ENCODE assay signal across 10 mouse cellular contexts in the genomic region with DNA sequence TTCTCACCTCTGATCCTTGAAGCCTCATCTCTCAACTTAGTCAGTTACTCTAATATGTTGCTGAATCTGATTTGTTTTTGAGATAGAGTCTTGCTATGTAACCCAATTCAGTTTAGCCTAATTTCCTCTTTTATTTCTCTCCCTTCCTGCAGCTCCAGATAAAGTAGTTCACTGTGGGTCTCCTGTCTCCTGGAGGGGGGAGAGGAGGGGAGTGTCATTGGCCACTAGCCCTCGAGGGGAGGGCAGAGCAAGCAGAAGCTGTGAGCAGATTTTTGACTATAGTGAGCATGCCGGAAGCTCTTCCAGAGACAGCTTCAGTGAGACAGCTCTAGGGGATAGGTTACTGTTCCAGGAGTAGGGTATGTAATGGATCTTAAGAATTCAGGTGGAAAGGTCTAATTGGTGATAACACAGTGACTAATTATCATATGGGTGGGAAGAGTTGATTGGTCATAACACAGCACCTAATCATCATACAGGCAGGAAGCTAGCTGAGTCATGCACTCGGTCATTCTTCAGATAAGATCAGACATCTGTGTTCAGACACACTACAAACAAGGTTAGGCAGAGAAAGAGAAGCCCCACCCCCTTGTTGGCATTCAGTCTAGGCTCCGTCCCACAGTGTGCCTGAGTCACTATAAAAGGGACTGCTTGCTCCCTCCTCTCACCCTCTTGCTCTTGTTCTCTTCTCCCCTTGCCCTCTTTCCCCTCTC. TPM values are rescaled to one million over a fixed set of nuclear protein-coding genes. Genes with fewer than 3 reads are reported as not detected.
A peak's percentile ranks its signal among the peaks of the same experiment; 100 is the strongest.
DNase-seq lines count a peak whose midpoint lies in the region; ATAC-seq and TF ChIP-seq lines count a peak whose summit lies in the region.
"Had no signal": no experiment of that assay in that cellular context is flagged by ENCODE, and none has a peak within 500 bp of the region (broad histone marks: within the 10 kb centered on the region; RNA-seq: fewer than 3 reads in every experiment).

No protein-coding gene starts in this region.

- ATAC-seq in common myeloid progenitor, adult 5-6 weeks (replicated peaks; ENCODE audit: low read depth, poor library complexity, severe bottlenecking): peak; percentile 96
- peak; percentile 83 for ATAC-seq in intestine, postnatal 0 days

- no peak for TF ChIP-seq CTCF in intestine, postnatal 0 days (IDR thresholded peaks at IDR 0.05; ENCODE audit: low read depth)
- no peak for TF ChIP-seq CTCF in cerebellum, adult 2 months (IDR thresholded peaks at IDR 0.05; ENCODE audit: borderline replicate concordance, insufficient read depth, low read depth, low read length)

- H3K4me2 ChIP-seq in intestine, postnatal 0 days (replicated peaks; ENCODE audit: low read depth): no peak overlapping the region

- no peak overlapping the region for H3K4me3 ChIP-seq in intestine, postnatal 0 days (ENCODE audit: low read depth, low read length)
- no peak overlapping the region for H3K4me3 ChIP-seq in cerebellum, adult 2 months (replicated peaks; ENCODE audit: insufficient read depth, low read depth, low read length)

- no peaks in the 10 kb centered on the region for H3K36me3 ChIP-seq in intestine, postnatal 0 days (ENCODE audit: control insufficient read depth, insufficient read depth)

- no peak overlapping the region for H3K27ac ChIP-seq in intestine, postnatal 0 days (ENCODE audit: low read depth, low read length)
- H3K27ac ChIP-seq in cerebellum, adult 2 months (ENCODE audit: insufficient read depth, low read length): no peak overlapping the region

- 16% methylated on average over 4 of the region's 4 CpGs for WGBS in intestine, postnatal 0 days
- 25% methylated on average over 4 of the region's 4 CpGs for WGBS in cerebellum, adult 2 months

- no peaks in the 10 kb centered on the region for H3K4me1 ChIP-seq in intestine, postnatal 0 days (replicated peaks; ENCODE audit: control insufficient read depth, insufficient read depth, low read length)
- H3K4me1 ChIP-seq in cerebellum, adult 2 months (ENCODE audit: control insufficient read depth, insufficient read depth, low read length): no peaks in the 10 kb centered on the region

- TF ChIP-seq POLR2A in cerebellum, adult 2 months (IDR thresholded peaks at IDR 0.05; ENCODE audit: borderline replicate concordance, insufficient read depth, low read length): no peak

- H3K9me3 ChIP-seq in intestine, postnatal 0 days (ENCODE audit: control insufficient read depth): no peaks in the 10 kb centered on the region

- H3K9ac ChIP-seq in intestine, postnatal 0 days (ENCODE audit: low read depth, low read length): no peak overlapping the region

- intact Hi-C loops in heart, postnatal 25 days (cut with DNase I): no loop called here
- intact Hi-C loops in left cerebral cortex, postnatal 10 days (cut with DNase I): no loop called here

- no peaks in the 10 kb centered on the region for H3K27me3 ChIP-seq in intestine, postnatal 0 days (replicated peaks; ENCODE audit: control insufficient read depth, insufficient read depth, low read length)
- H3K27me3 ChIP-seq in cerebellum, adult 2 months (ENCODE audit: control insufficient read depth, insufficient read depth, low read length): no peaks in the 10 kb centered on the region

- DNase-seq in heart, adult 11 months: peak; percentile 66
- no peak for DNase-seq in heart, postnatal 25 days (ENCODE audit: low spot score)
- DNase-seq in lung, postnatal 4 days: peak; percentile 36 to 40
- DNase-seq in left cerebral cortex, postnatal 10 days (ENCODE audit: extremely low spot score in 1 of 2, low spot score in 2 of 2): no peak
- no peak for DNase-seq in cerebellum, adult 2 months
- no peak for DNase-seq in frontal cortex, adult 2 months (ENCODE audit: extremely low spot score in 1 of 2, low spot score in 1 of 2)

RNA-seq across cellular contexts. Expression of gene Pth, which starts 30.9 kb away (rescaled TPM):
- total RNA-seq in heart, postnatal 25 days (2021): not detected
- not detected in 2 replicates for total RNA-seq in common myeloid progenitor, adult 5-6 weeks (2017)
- polyA plus RNA-seq in intestine, postnatal 0 days (2015; fragmentation: Nextera tagmentation; extraction: Ambion mirVana): not detected in 2 replicates
- total RNA-seq in left cerebral cortex, postnatal 10 days (2021): not detected
- not detected in 2 replicates for polyA plus RNA-seq in cerebellum, adult 2 months (2012; rRNA removed)
- not detected in 2 replicates for polyA plus RNA-seq in frontal cortex, adult 2 months (2012; rRNA removed)
- total RNA-seq: heart, postnatal 14 days; neutrophil, adult 5-6 weeks had no signal

RNA-seq across cellular contexts. Expression of gene Btbd10, which starts 50.0 kb away (rescaled TPM):
- 10 to 100 TPM in 1 of 2 experiments, 1 to 10 TPM in 1; 9.1 to 11.0 TPM for total RNA-seq in heart, postnatal 25 days (2021)
- 25.8 and 27.1 TPM in 2 replicates for total RNA-seq in common myeloid progenitor, adult 5-6 weeks (2017)
- 9.2 and 9.4 TPM in 2 replicates for polyA plus RNA-seq in intestine, postnatal 0 days (2015; fragmentation: Nextera tagmentation; extraction: Ambion mirVana)
- total RNA-seq in left cerebral cortex, postnatal 10 days (2021): 10 to 100 TPM; 63.0 to 67.6 TPM
- polyA plus RNA-seq in cerebellum, adult 2 months (2012; rRNA removed): 52.9 and 55.3 TPM in 2 replicates
- 61.5 and 70.6 TPM in 2 replicates for polyA plus RNA-seq in frontal cortex, adult 2 months (2012; rRNA removed)

Comparison
In these comparisons a context has a peak if more than half of its experiments do, and no peak if none do; other contexts are left out.
1. DNase-seq: peak in heart, adult 11 months (single experiment) and lung, postnatal 4 days (2 of 2); none in heart, postnatal 25 days (single experiment), left cerebral cortex, postnatal 10 days (0 of 2), cerebellum, adult 2 months (0 of 2) and frontal cortex, adult 2 months (0 of 2).